Mouse (Mus musculus): ENCODE data around the gene Cd207. TPM values are rescaled to one million over a fixed set of nuclear protein-coding genes. Genes with fewer than 3 reads are reported as not detected.
A peak's percentile ranks its signal among the peaks of the same experiment; 100 is the strongest.
"Not testable (repeated sequence)": the region's sequence is repeated elsewhere in the genome, so short reads cannot be mapped to it uniquely, and the experiment has no call there.

Gene Cd207
- polyA plus RNA-seq, 1 experiment, result not detected

- Histone ChIP-seq H3K4me3 (replicated peaks; ENCODE audit: insufficient read depth, low read depth, low read length) (no peak within 1 kb of the TSS), H3K27me3 (ENCODE audit: control insufficient read depth, insufficient read depth, low read length) (no peaks in the 10 kb centered on the region; the same call in 1 of the 2 replicates), H3K4me1 (ENCODE audit: control insufficient read depth, insufficient read depth, low read length) (no peaks in the 10 kb centered on the region), H3K27ac (ENCODE audit: insufficient read depth, low read length) (no peak within 1 kb of the TSS)
- no peak for DNase-seq
- 90% methylated on average over 2 of the region's 2 CpGs for WGBS
- TF ChIP-seq POLR2A (IDR thresholded peaks at IDR 0.05; ENCODE audit: borderline replicate concordance, insufficient read depth, low read length), result no peak
These were observed 21.6 kb downstream of the Cd207 start, which contains the start of gene Clec4f for GRCm38 (mm10) chr6:83656087-83656486. Gene Clec4f, minus strand, starts transcription at chr6:83656187.

GRCm38 (mm10) chr6:83646715-83647114, 30.9 kb downstream of the Cd207 start:
- H3K27me3 ChIP-seq (ENCODE audit: control insufficient read depth, insufficient read depth, low read length), result no peaks in the 10 kb centered on the region
- DNase-seq, result no peak
- no peak overlapping the region for H3K4me3 ChIP-seq (replicated peaks; ENCODE audit: insufficient read depth, low read depth, low read length)
- no peak overlapping the region for H3K27ac ChIP-seq (ENCODE audit: insufficient read depth, low read length)
- no peaks in the 10 kb centered on the region for H3K4me1 ChIP-seq (ENCODE audit: control insufficient read depth, insufficient read depth, low read length)
- WGBS, result 84% methylated on average over 10 of the region's 10 CpGs
- TF ChIP-seq POLR2A (IDR thresholded peaks at IDR 0.05; ENCODE audit: borderline replicate concordance, insufficient read depth, low read length) (no peak), CTCF (IDR thresholded peaks at IDR 0.05; ENCODE audit: borderline replicate concordance, insufficient read depth, low read depth, low read length) (no peak)

- H3K27me3 ChIP-seq (ENCODE audit: control insufficient read depth, insufficient read depth, low read length), result no peaks in the 10 kb centered on the region
- WGBS, result 77% methylated on average over 1 of the region's 1 CpGs
- no peak for DNase-seq
- H3K27ac ChIP-seq (ENCODE audit: insufficient read depth, low read length), result no peak overlapping the region
- no peaks in the 10 kb centered on the region for H3K4me1 ChIP-seq (ENCODE audit: control insufficient read depth, insufficient read depth, low read length)
- H3K4me3 ChIP-seq (replicated peaks; ENCODE audit: insufficient read depth, low read depth, low read length), result no peak overlapping the region
- TF ChIP-seq CTCF (IDR thresholded peaks at IDR 0.05; ENCODE audit: borderline replicate concordance, insufficient read depth, low read depth, low read length), result 0 out of 2 replicates have a peak, but pooled peaks have one; percentile 0
- TF ChIP-seq POLR2A (IDR thresholded peaks at IDR 0.05; ENCODE audit: borderline replicate concordance, insufficient read depth, low read length), result no peak
These were observed 42.3 kb downstream of the Cd207 start for GRCm38 (mm10) chr6:83635329-83635728.

- WGBS, result 72% methylated on average over 4 of the region's 4 CpGs
- H3K4me3 ChIP-seq (replicated peaks; ENCODE audit: insufficient read depth, low read depth, low read length); H3K27ac ChIP-seq (ENCODE audit: insufficient read depth, low read length); DNase-seq; H3K4me1 ChIP-seq (ENCODE audit: control insufficient read depth, insufficient read depth, low read length); H3K27me3 ChIP-seq (ENCODE audit: control insufficient read depth, insufficient read depth, low read length): not testable (repeated sequence)
These were observed 43.0 kb downstream of the Cd207 start for GRCm38 (mm10) chr6:83634631-83635030.

- 66% methylated on average over 5 of the region's 5 CpGs for WGBS
- not testable (repeated sequence) for H3K4me1 ChIP-seq (ENCODE audit: control insufficient read depth, insufficient read depth, low read length); H3K4me3 ChIP-seq (replicated peaks; ENCODE audit: insufficient read depth, low read depth, low read length); DNase-seq; H3K27me3 ChIP-seq (ENCODE audit: control insufficient read depth, insufficient read depth, low read length); H3K27ac ChIP-seq (ENCODE audit: insufficient read depth, low read length)
These were observed 43.6 kb downstream of the Cd207 start for GRCm38 (mm10) chr6:83634106-83634505.

- DNase-seq, result no peak
- TF ChIP-seq POLR2A (IDR thresholded peaks at IDR 0.05; ENCODE audit: borderline replicate concordance, insufficient read depth, low read length) (no peak), CTCF (IDR thresholded peaks at IDR 0.05; ENCODE audit: borderline replicate concordance, insufficient read depth, low read depth, low read length) (no peak)
- Histone ChIP-seq H3K27ac (ENCODE audit: insufficient read depth, low read length) (no peak overlapping the region), H3K4me3 (replicated peaks; ENCODE audit: insufficient read depth, low read depth, low read length) (no peak overlapping the region), H3K4me1 (ENCODE audit: control insufficient read depth, insufficient read depth, low read length) (no peaks in the 10 kb centered on the region), H3K27me3 (ENCODE audit: control insufficient read depth, insufficient read depth, low read length) (no peaks in the 10 kb centered on the region)
- 85% methylated on average over 4 of the region's 4 CpGs for WGBS
These were observed 45.8 kb downstream of the Cd207 start for GRCm38 (mm10) chr6:83631815-83632214.

GRCm38 (mm10) chr6:83626781-83627180, 50.9 kb downstream of the Cd207 start:
- WGBS, result 66% methylated on average over 17 of the region's 17 CpGs
- TF ChIP-seq POLR2A (IDR thresholded peaks at IDR 0.05; ENCODE audit: borderline replicate concordance, insufficient read depth, low read length) (no peak), CTCF (IDR thresholded peaks at IDR 0.05; ENCODE audit: borderline replicate concordance, insufficient read depth, low read depth, low read length) (no peak)

More at GRCm38 (mm10) chr6:83626781-83627180, 50.9 kb downstream of the Cd207 start:
- H3K4me1 ChIP-seq (ENCODE audit: control insufficient read depth, insufficient read depth, low read length), result no peaks in the 10 kb centered on the region
- DNase-seq, result no peak
- H3K27me3 ChIP-seq (ENCODE audit: control insufficient read depth, insufficient read depth, low read length), result no peaks in the 10 kb centered on the region
- H3K4me3 ChIP-seq (replicated peaks; ENCODE audit: insufficient read depth, low read depth, low read length), result no peak overlapping the region
- H3K27ac ChIP-seq (ENCODE audit: insufficient read depth, low read length), result no peak overlapping the region

Other genes starting within 250 kb of the Cd207 start
- 22.5 and 24.7 TPM in 2 replicates for gene Tet3, start 218.8 kb downstream of the Cd207 start, polyA plus RNA-seq (2012; rRNA removed)
- 97.3 and 108 TPM in 2 replicates for gene Dguok, start 170.9 kb downstream of the Cd207 start, polyA plus RNA-seq (2012; rRNA removed)
- gene Actg2, start 141.6 kb downstream of the Cd207 start, polyA plus RNA-seq (2012; rRNA removed), result 0.76 and 0.97 TPM in 2 replicates
- 39.0 and 41.8 TPM in 2 replicates for gene Stambp, start 105.1 kb downstream of the Cd207 start, polyA plus RNA-seq (2012; rRNA removed)
- not detected in 2 replicates for gene Clec4f, start 21.7 kb downstream of the Cd207 start, polyA plus RNA-seq (2012; rRNA removed)
- not detected in 2 replicates for gene Vax2, start 33.4 kb upstream of the Cd207 start, polyA plus RNA-seq (2012; rRNA removed)
- 0.05 TPM in 1 of 2 replicates, not detected in the other for gene Atp6v1b1, start 65.1 kb upstream of the Cd207 start, polyA plus RNA-seq (2012; rRNA removed)
- gene Ankrd53, start 84.8 kb upstream of the Cd207 start, polyA plus RNA-seq (2012; rRNA removed), result not detected in 2 replicates
- 73.1 and 80.1 TPM in 2 replicates for gene Tex261, start 98.0 kb upstream of the Cd207 start, polyA plus RNA-seq (2012; rRNA removed)
- 22.2 and 23.6 TPM in 2 replicates for gene Nagk, start 117.1 kb upstream of the Cd207 start, polyA plus RNA-seq (2012; rRNA removed)
- 53.5 and 55.7 TPM in 2 replicates for gene Paip2b, start 153.9 kb upstream of the Cd207 start, polyA plus RNA-seq (2012; rRNA removed)
- gene Zfp638, start 189.3 kb upstream of the Cd207 start, polyA plus RNA-seq (2012; rRNA removed), result 59.6 and 62.7 TPM in 2 replicates